Mouse (Mus musculus) layer of hippocampus, postnatal 36 days (tissue): ENCODE data around the gene Ap1g2. TPM values are rescaled to one million over a fixed set of nuclear protein-coding genes. Genes with fewer than 3 reads are reported as not detected.
A peak's percentile ranks its signal among the peaks of the same experiment; 100 is the strongest.

ENCODE experiments used
- DNase-seq, 2 experiments: peaks; one replicate each; pipeline ENCODE4 v3.0.0; 2022
- total RNA-seq, 2 experiments: library from RNA; stranded (reverse); gene quantifications; 2 replicates each; pipeline ENCODE4 v1.2.3; 2021

Ap1g2 gene
- total RNA-seq, result 10 to 100 TPM; 17.4 to 19.2 TPM

- peak; percentile 88 for DNase-seq
Observed at GRCm38 (mm10) chr14:55105836-55106809, at the start of gene Ap1g2. Gene Ap1g2, minus strand, starts transcription at chr14:55106593.

- DNase-seq, result no peak
Observed at GRCm38 (mm10) chr14:55152951-55153481, 46.6 kb upstream of the Ap1g2 start.

GRCm38 (mm10) chr14:55152174-55152573, 45.8 kb upstream of the Ap1g2 start:
- DNase-seq, result no peak

GRCm38 (mm10) chr14:55150985-55151384, 44.6 kb upstream of the Ap1g2 start:
- no peak for DNase-seq

GRCm38 (mm10) chr14:55149041-55149440, 42.6 kb upstream of the Ap1g2 start:
- no peak for DNase-seq

- DNase-seq, result peak; percentile 56 to 77
Observed at GRCm38 (mm10) chr14:55148363-55148915, 42.0 kb upstream of the Ap1g2 start.

- DNase-seq, result no peak
Observed at GRCm38 (mm10) chr14:55146829-55147401, 40.5 kb upstream of the Ap1g2 start.

- no peak for DNase-seq
Observed at GRCm38 (mm10) chr14:55146324-55146723, 39.9 kb upstream of the Ap1g2 start.

GRCm38 (mm10) chr14:55139313-55139712, 32.9 kb upstream of the Ap1g2 start:
- no peak for DNase-seq

GRCm38 (mm10) chr14:55135676-55136075, 29.3 kb upstream of the Ap1g2 start:
- DNase-seq, result no peak

- no peak for DNase-seq
Observed at GRCm38 (mm10) chr14:55126521-55126920, 20.1 kb upstream of the Ap1g2 start.

- DNase-seq, result no peak
Observed at GRCm38 (mm10) chr14:55125711-55126110, 19.3 kb upstream of the Ap1g2 start.

- no peak for DNase-seq
Observed at GRCm38 (mm10) chr14:55122359-55122758, 16.0 kb upstream of the Ap1g2 start.

GRCm38 (mm10) chr14:55121947-55122346, 15.6 kb upstream of the Ap1g2 start:
- DNase-seq, result no peak

- no peak for DNase-seq
Observed at GRCm38 (mm10) chr14:55119421-55120134, 13.2 kb upstream of the Ap1g2 start.

- no peak for DNase-seq
Observed at GRCm38 (mm10) chr14:55118852-55119251, 12.5 kb upstream of the Ap1g2 start.

GRCm38 (mm10) chr14:55116425-55117200, 10.2 kb upstream of the Ap1g2 start, which contains the start of gene Jph4:
Gene Jph4, minus strand, starts transcription at chr14:55116935.
- peak in 1 of 2 experiments; percentile 77 for DNase-seq

- DNase-seq, result peak in 1 of 2 experiments; percentile 39
Observed at GRCm38 (mm10) chr14:55115846-55116245, 9.5 kb upstream of the Ap1g2 start.

- peak; percentile 65 to 67 for DNase-seq
Observed at GRCm38 (mm10) chr14:55114759-55115701, 8.6 kb upstream of the Ap1g2 start.

- peak in 1 of 2 experiments; percentile 45 for DNase-seq
Observed at GRCm38 (mm10) chr14:55113975-55114645, 7.7 kb upstream of the Ap1g2 start.
